Mouse (Mus musculus): Measurements from ENCODE around the gene Tmppe.

GRCm38 (mm10) chr9:114412406-114412805, 11.5 kb downstream of the Tmppe start:
- TF ChIP-seq CTCF (IDR thresholded peaks at IDR 0.05; ENCODE audit: control insufficient read depth, insufficient read depth, insufficient replicate concordance, low read depth, low read length) = no peak
- TF ChIP-seq POLR2A (IDR thresholded peaks at IDR 0.05; ENCODE audit: control insufficient read depth, low read depth, low read length) = no peak

Data from testis, adult 2 months (tissue).